Mouse (Mus musculus): ENCODE measurements around the gene Pnpla5.
"Not testable (repeated sequence)": the region's sequence is repeated elsewhere in the genome, so short reads cannot be mapped to it uniquely, and the experiment has no call there.

Gene Pnpla5

GRCm38 (mm10) chr15:84115727-84116126 is 7.2 kb downstream of the Pnpla5 start:
- no peak for DNase-seq

GRCm38 (mm10) chr15:84113873-84114272 is 9.1 kb downstream of the Pnpla5 start:
- DNase-seq: no peak

GRCm38 (mm10) chr15:84108899-84109298 is 14.1 kb downstream of the Pnpla5 start:
- DNase-seq: peak; percentile 21

- DNase-seq: no peak
Measured at GRCm38 (mm10) chr15:84105924-84106500, 17.0 kb downstream of the Pnpla5 start.

- DNase-seq: no peak
Measured at GRCm38 (mm10) chr15:84105105-84105923, 17.7 kb downstream of the Pnpla5 start, which contains the start of gene Sult4a1. Sult4a1 (minus strand) TSS chr15:84105754.

GRCm38 (mm10) chr15:84104626-84105025 is 18.3 kb downstream of the Pnpla5 start:
- DNase-seq: no peak

GRCm38 (mm10) chr15:84097536-84097935 is 25.4 kb downstream of the Pnpla5 start:
- DNase-seq: not testable (repeated sequence)

GRCm38 (mm10) chr15:84096051-84096450 is 26.9 kb downstream of the Pnpla5 start:
- DNase-seq: no peak

- DNase-seq: no peak
Measured at GRCm38 (mm10) chr15:84094921-84095320, 28.1 kb downstream of the Pnpla5 start.

GRCm38 (mm10) chr15:84086775-84087174 is 36.2 kb downstream of the Pnpla5 start:
- DNase-seq: no peak

GRCm38 (mm10) chr15:84086364-84086763 is 36.6 kb downstream of the Pnpla5 start:
- DNase-seq: no peak

GRCm38 (mm10) chr15:84080069-84080468 is 42.9 kb downstream of the Pnpla5 start:
- no peak for DNase-seq

GRCm38 (mm10) chr15:84079519-84079918 is 43.5 kb downstream of the Pnpla5 start:
- no peak for DNase-seq

GRCm38 (mm10) chr15:84078667-84079066 is 44.3 kb downstream of the Pnpla5 start:
- DNase-seq: no peak

- no peak for DNase-seq
Measured at GRCm38 (mm10) chr15:84077151-84077550, 45.8 kb downstream of the Pnpla5 start.

GRCm38 (mm10) chr15:84074705-84075185 is 48.2 kb downstream of the Pnpla5 start:
- peak; percentile 7 for DNase-seq

- peak; percentile 44 for DNase-seq
Measured at GRCm38 (mm10) chr15:84073911-84074704, 48.9 kb downstream of the Pnpla5 start.

GRCm38 (mm10) chr15:84073058-84073457 is 49.9 kb downstream of the Pnpla5 start:
- DNase-seq: no peak

GRCm38 (mm10) chr15:84072226-84072625 is 50.7 kb downstream of the Pnpla5 start:
- DNase-seq: peak; percentile 10

- no peak for DNase-seq
Measured at GRCm38 (mm10) chr15:84070116-84070676, 52.8 kb downstream of the Pnpla5 start.

GRCm38 (mm10) chr15:84069455-84070050 is 53.4 kb downstream of the Pnpla5 start:
- DNase-seq: no peak

- no peak for DNase-seq
Measured at GRCm38 (mm10) chr15:84065701-84066100, 57.3 kb downstream of the Pnpla5 start.

GRCm38 (mm10) chr15:84065140-84065539 is 57.8 kb downstream of the Pnpla5 start, which contains the start of gene Efcab6:
Efcab6 (minus strand) TSS chr15:84065379.
- no peak for DNase-seq
